Mouse (Mus musculus) G1E (cell line): Measurements from ENCODE around the gene Defb23.

ENCODE experiments used
- CTCF ChIP-seq: IDR thresholded peaks from 2 replicates; pipeline ENCODE4 v1.5.1; 2012; ENCODE audit warnings: low read depth, low read length, inconsistent platforms, mixed read lengths
- POLR2AphosphoS5 ChIP-seq: IDR thresholded peaks from 2 replicates; pipeline ENCODE4 v1.6.1; 2012; ENCODE audit warnings: low read depth, low read length, inconsistent platforms; ENCODE audit not compliant: insufficient replicate concordance

DNA sequence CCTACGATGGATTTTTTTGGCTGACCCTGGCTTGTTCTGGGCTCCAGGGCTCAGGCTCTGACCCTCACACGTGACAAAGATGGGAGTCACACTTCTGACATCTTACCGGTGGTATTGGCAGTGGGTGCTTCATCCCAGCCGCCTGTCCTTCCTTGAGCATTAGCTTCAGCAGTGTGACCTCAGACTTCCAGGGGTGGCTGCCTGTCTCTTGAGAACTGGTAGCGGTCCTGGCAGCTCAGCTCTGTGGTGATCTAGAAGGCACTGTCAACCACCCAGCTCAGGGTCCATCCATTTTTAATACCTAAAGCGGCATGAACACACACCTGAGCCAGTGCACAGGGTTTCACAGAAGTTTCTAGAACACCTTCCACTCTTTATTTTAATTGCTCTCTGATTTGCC is 54.6 kb downstream of the Defb23 start:
- TF ChIP-seq CTCF (no peak), POLR2AphosphoS5 (no peak)
